Mouse (Mus musculus) c-Kit-negative CD71-positive TER-119-positive erythroid progenitor cells, embryonic 14.5 days (primary cell): ENCODE data around the gene Olfr520.
"Not testable (repeated sequence)": the region's sequence is repeated elsewhere in the genome, so short reads cannot be mapped to it uniquely, and the experiment has no call there.

Experiments
- DNase-seq: peaks from one replicate; pipeline ENCODE4 v3.0.0-alpha.2; 2013; ENCODE audit warnings: low read depth, low spot score

The Olfr520 gene

DNA sequence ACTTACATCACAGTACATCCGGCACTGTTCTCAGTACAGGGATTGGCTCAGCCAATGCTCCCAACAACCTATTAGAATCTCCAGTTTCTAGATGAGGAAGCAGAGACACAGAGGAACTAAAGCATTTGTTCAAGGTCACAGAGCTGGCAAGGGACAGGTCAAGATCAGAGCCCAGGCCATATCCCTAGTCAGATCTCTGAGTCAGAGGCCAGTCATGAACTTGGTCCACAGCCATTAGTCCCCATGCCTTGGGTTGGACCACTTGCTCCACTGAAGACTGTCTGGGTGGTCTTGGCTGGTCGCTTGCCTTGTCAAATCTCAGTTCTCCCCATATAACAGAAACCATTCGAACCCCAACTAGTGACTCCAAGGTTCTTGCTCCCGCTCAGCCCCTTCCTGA lies 17.6 kb upstream of the Olfr520 start:
- no peak for DNase-seq

DNA sequence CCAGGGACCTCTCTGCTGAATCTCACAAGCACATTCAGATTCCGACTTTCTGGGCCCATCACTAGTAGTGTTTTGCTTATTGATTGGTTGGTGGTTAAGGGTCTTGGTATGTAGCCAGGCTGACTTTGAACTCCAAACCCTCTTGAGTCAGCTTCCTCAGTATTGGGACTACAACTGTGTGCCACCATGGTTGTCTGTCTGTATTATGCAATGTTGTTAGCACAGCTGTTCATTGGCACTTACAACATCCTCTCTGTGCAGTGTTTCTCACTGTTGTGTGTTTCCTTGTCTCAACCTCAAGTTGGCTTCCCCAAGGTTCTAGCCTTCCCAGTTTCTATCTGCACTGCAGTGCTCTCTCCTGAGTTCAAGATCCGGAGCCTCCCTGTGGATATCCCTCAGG lies 13.5 kb upstream of the Olfr520 start:
- DNase-seq, result no peak

GRCm38 (mm10) chr7:99734612-99735011 lies 4.5 kb downstream of the Olfr520 start:
- no peak for DNase-seq

DNA sequence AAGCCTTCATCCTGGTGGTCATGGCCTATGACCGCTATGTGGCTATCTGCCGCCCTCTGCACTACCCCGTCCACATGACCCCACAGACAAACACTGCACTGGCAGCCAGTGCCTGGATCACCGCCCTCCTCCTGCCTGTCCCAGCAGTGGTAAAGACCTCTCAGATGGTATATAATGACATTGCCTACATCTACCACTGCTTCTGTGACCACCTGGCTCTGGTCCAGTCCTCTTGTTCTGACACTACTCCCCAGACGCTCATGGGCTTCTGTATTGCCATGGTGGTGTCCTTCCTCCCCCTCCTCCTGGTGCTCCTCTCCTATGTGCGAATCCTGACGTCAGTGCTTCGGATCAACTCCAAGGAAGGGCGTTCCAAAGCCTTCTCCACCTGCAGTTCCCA lies 5.4 kb downstream of the Olfr520 start:
- not testable (repeated sequence) for DNase-seq

DNA sequence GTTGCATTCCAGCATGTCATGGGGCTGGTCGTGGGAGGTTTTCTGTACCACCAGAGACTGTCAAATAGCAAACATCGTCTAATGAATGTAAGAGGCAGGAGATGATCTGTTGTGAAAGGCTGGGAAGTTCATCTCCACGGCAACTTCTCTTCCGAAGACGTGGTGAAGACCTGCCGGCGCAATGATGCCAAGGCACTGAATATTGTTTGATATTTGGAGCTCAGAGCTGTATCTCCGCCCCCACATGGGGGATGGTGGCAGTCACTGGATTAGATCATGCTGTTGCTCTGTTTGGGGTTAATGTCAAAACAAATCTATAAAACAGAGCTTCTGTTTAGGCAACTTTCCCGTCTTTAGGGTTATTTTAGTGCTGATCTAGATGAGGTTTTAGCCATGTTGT lies 9.2 kb downstream of the Olfr520 start:
- no peak for DNase-seq

DNA sequence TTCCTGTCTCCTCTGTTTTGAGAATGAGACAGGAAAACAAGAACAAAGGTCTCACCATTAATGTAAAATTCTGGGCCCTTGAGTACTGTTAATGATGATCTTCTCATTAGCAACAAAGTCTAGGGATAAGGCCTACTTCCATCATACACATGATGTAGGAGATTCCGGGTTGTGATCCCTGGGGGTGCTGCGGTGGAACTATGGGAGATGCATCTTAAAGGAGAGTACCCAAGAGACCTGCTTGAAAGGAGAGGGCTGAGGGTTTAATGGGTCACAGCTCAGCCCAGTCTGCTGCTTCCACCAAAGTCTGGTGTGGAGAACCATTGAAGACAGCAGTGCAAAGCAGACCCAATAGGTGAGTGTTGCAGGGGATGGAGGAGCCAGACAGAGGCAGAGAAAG lies 33.1 kb downstream of the Olfr520 start, which contains the start of gene Olfr521:
Gene Olfr521, plus strand, starts transcription at position 301 of the 400 bp plus-strand sequence.
- no peak for DNase-seq

- no peak for DNase-seq
These were observed 51.3 kb downstream of the Olfr520 start for GRCm38 (mm10) chr7:99781385-99781784.

GRCm38 (mm10) chr7:99781916-99782315 lies 51.8 kb downstream of the Olfr520 start:
- no peak for DNase-seq

GRCm38 (mm10) chr7:99783421-99783820 lies 53.3 kb downstream of the Olfr520 start:
- DNase-seq, result no peak

DNA sequence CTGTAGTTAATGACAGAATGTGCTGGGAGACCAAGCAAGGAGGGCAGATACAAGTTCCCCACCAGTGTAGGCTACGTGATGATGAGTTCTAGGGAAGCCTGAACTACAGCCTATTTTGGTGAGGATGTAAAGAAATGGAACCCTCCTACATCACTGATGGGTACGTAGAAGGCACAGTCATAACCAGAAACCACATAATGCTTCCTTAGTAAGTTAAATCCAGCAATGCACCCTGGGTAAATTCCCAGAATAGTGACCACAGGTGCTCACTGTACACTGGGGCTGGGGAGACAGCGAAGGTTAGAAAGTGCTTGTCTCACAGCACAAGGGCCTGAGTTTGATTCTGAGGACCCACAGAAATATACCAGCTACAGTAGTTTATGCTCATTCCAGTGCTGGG lies 55.5 kb downstream of the Olfr520 start:
- no peak for DNase-seq
